Comparison of ENCODE assay signal across 18 mouse cellular contexts in genomic region chr7:46129463-46130179, GRCm38 (mm10). TPM values are rescaled to one million over a fixed set of nuclear protein-coding genes. Genes with fewer than 3 reads are reported as not detected.
DNase-seq lines count a peak whose midpoint lies in the region; ATAC-seq and TF ChIP-seq lines count a peak whose summit lies in the region.
"Had no signal": no experiment of that assay in that cellular context is flagged by ENCODE, and none has a peak within 500 bp of the region (broad histone marks: within the 10 kb centered on the region; RNA-seq: fewer than 3 reads in every experiment).

No protein-coding gene starts in this region.

- no peak for TF ChIP-seq EP300 in liver, postnatal 0 days (IDR thresholded peaks at IDR 0.05; ENCODE audit: low read depth)

- H3K4me2 ChIP-seq in forebrain, embryonic 13.5 days: no peak overlapping the region
- H3K4me2 ChIP-seq in forebrain, embryonic 11.5 days (ENCODE audit: low read depth, low read length, severe bottlenecking): no peak overlapping the region
- no peak overlapping the region for H3K4me2 ChIP-seq in intestine, embryonic 15.5 days (replicated peaks)
- no peak overlapping the region for H3K4me2 ChIP-seq in liver, postnatal 0 days (ENCODE audit: low read depth, low read length)
- H3K4me2 ChIP-seq: lung, embryonic 14.5 days; neural tube, embryonic 13.5 days had no signal

- no peak overlapping the region for H3K27ac ChIP-seq in forebrain, embryonic 13.5 days
- no peak overlapping the region for H3K27ac ChIP-seq in forebrain, embryonic 11.5 days (ENCODE audit: low read depth, low read length)
- peak overlapping the region; percentile 94; the same call in 1 of the 2 replicates for H3K27ac ChIP-seq in layer of hippocampus, adult 2 months
- no peak overlapping the region for H3K27ac ChIP-seq in intestine, embryonic 15.5 days
- no peak overlapping the region for H3K27ac ChIP-seq in liver, postnatal 0 days (ENCODE audit: low read depth)
- H3K27ac ChIP-seq: kidney, postnatal 0 days; left cerebral cortex, adult 2 months; midbrain, embryonic 10.5 days; neural tube, embryonic 13.5 days had no signal

- peaks cover 43% of the 10 kb centered on the region for H3K4me1 ChIP-seq in forebrain, embryonic 13.5 days
- peaks cover 4% of the 10 kb centered on the region; the same call in 1 of the 2 replicates for H3K4me1 ChIP-seq in forebrain, embryonic 11.5 days (replicated peaks; ENCODE audit: control insufficient read depth, insufficient read depth, low read length)
- peaks cover 2% of the 10 kb centered on the region; the same call in 1 of the 2 replicates for H3K4me1 ChIP-seq in intestine, embryonic 15.5 days (replicated peaks)
- H3K4me1 ChIP-seq in liver, postnatal 0 days (ENCODE audit: insufficient read depth): no peaks in the 10 kb centered on the region

- no peak for DNase-seq in forebrain, embryonic 11.5 days (ENCODE audit: low spot score)
- DNase-seq in layer of hippocampus, adult 2 months (ENCODE audit: low spot score in 2 of 2): no peak
- DNase-seq in layer of hippocampus, postnatal 36 days: no peak
- DNase-seq in liver, postnatal 0 days: peak; percentile 41
- no peak for DNase-seq in heart, adult 9 months (ENCODE audit: low spot score in 2 of 2)
- DNase-seq in adrenal gland, postnatal 25 days: no peak
- DNase-seq: cerebellum, adult 8-10 months; gastrocnemius, postnatal 10 days; heart, adult 18-20 months; lung, embryonic 14.5 days; lung, postnatal 4 days had no signal

- no peak overlapping the region for H3K9ac ChIP-seq in forebrain, embryonic 13.5 days
- H3K9ac ChIP-seq in forebrain, embryonic 11.5 days (ENCODE audit: low read length): no peak overlapping the region
- no peak overlapping the region for H3K9ac ChIP-seq in intestine, embryonic 15.5 days
- H3K9ac ChIP-seq in liver, postnatal 0 days (replicated peaks): no peak overlapping the region
- H3K9ac ChIP-seq: lung, embryonic 14.5 days; neural tube, embryonic 13.5 days had no signal

- ATAC-seq in forebrain, embryonic 13.5 days: peak; percentile 46; the same call in 1 of the 2 replicates
- ATAC-seq in forebrain, embryonic 11.5 days (replicated peaks; ENCODE audit: low FRiP score): no peak
- ATAC-seq in intestine, embryonic 15.5 days: 0 out of 2 replicates have a peak, but pooled peaks have one; percentile 35
- peak; percentile 94 for ATAC-seq in liver, postnatal 0 days

- H3K36me3 ChIP-seq in forebrain, embryonic 13.5 days (ENCODE audit: poor library complexity, severe bottlenecking): no peaks in the 10 kb centered on the region
- no peaks in the 10 kb centered on the region for H3K36me3 ChIP-seq in forebrain, embryonic 11.5 days (ENCODE audit: control insufficient read depth, insufficient read depth, low read length)
- no peaks in the 10 kb centered on the region for H3K36me3 ChIP-seq in intestine, embryonic 15.5 days
- H3K36me3 ChIP-seq in liver, postnatal 0 days (replicated peaks; ENCODE audit: insufficient read depth, low read length): no peaks in the 10 kb centered on the region
- H3K36me3 ChIP-seq: midbrain, embryonic 10.5 days; neural tube, embryonic 13.5 days had no signal

- H3K9me3 ChIP-seq in forebrain, embryonic 13.5 days (replicated peaks): no peaks in the 10 kb centered on the region
- no peaks in the 10 kb centered on the region for H3K9me3 ChIP-seq in forebrain, embryonic 11.5 days (ENCODE audit: control insufficient read depth, low read length)
- H3K9me3 ChIP-seq in intestine, embryonic 15.5 days: no peaks in the 10 kb centered on the region
- H3K9me3 ChIP-seq in liver, postnatal 0 days (ENCODE audit: low read length): no peaks in the 10 kb centered on the region
- H3K9me3 ChIP-seq: midbrain, embryonic 10.5 days; neural tube, embryonic 13.5 days had no signal

- 52% methylated on average over 6 of the region's 7 CpGs for WGBS in forebrain, embryonic 13.5 days
- 60% methylated on average over 7 of the region's 7 CpGs for WGBS in forebrain, embryonic 11.5 days
- 30% methylated on average over 7 of the region's 7 CpGs for WGBS in intestine, embryonic 15.5 days
- 52% methylated on average over 7 of the region's 7 CpGs for WGBS in liver, postnatal 0 days (ENCODE audit: insufficient replicate concordance)

- H3K4me3 ChIP-seq in forebrain, embryonic 13.5 days: no peak overlapping the region
- H3K4me3 ChIP-seq in forebrain, embryonic 11.5 days (ENCODE audit: low read depth, low read length): no peak overlapping the region
- no peak overlapping the region for H3K4me3 ChIP-seq in layer of hippocampus, adult 2 months
- no peak overlapping the region for H3K4me3 ChIP-seq in intestine, embryonic 15.5 days (replicated peaks)
- no peak overlapping the region for H3K4me3 ChIP-seq in liver, postnatal 0 days (ENCODE audit: low read depth, low read length)
- H3K4me3 ChIP-seq: left cerebral cortex, adult 2 months; midbrain, embryonic 10.5 days; neural tube, embryonic 13.5 days had no signal

- no peaks in the 10 kb centered on the region for H3K27me3 ChIP-seq in forebrain, embryonic 13.5 days
- H3K27me3 ChIP-seq in forebrain, embryonic 11.5 days (ENCODE audit: control insufficient read depth, insufficient read depth, low read length): no peaks in the 10 kb centered on the region
- H3K27me3 ChIP-seq in intestine, embryonic 15.5 days (replicated peaks): no peaks in the 10 kb centered on the region
- no peaks in the 10 kb centered on the region for H3K27me3 ChIP-seq in liver, postnatal 0 days (ENCODE audit: insufficient read depth, low read length)

- TF ChIP-seq CTCF in layer of hippocampus, adult 2 months (conservative IDR thresholded peaks at IDR 0.05): no peak
- no peak for TF ChIP-seq CTCF in liver, postnatal 0 days (IDR thresholded peaks at IDR 0.05; ENCODE audit: low read depth)

RNA-seq across cellular contexts. Expression of gene Kcnj11, which starts 29.1 kb away (rescaled TPM):
- 1.1 and 2.6 TPM in 2 replicates for polyA plus RNA-seq in forebrain, embryonic 13.5 days (2015; fragmentation: Nextera tagmentation; extraction: Ambion mirVana)
- 0.20 and 0.48 TPM in 2 replicates for polyA plus RNA-seq in forebrain, embryonic 11.5 days (2014; fragmentation: Nextera tagmentation; extraction: Ambion mirVana)
- 10 to 100 TPM; 34.2 to 37.4 TPM for total RNA-seq in layer of hippocampus, adult 2 months (2021)
- total RNA-seq in layer of hippocampus, postnatal 36 days (2021): 10 to 100 TPM; 35.3 to 36.9 TPM
- polyA plus RNA-seq in intestine, embryonic 15.5 days (2015; fragmentation: Nextera tagmentation; extraction: Ambion mirVana): 0.77 and 0.91 TPM in 2 replicates
- polyA plus RNA-seq in liver, postnatal 0 days (2015; fragmentation: Nextera tagmentation; extraction: Ambion mirVana): not detected in 2 replicates
- total RNA-seq in adrenal gland, postnatal 25 days (2021): 1.4 and 1.5 TPM in 2 replicates
- polyA plus RNA-seq: limb, embryonic 11.5 days; lung, embryonic 14.5 days had no signal

RNA-seq across cellular contexts. Expression of gene Abcc8, which starts 50.2 kb away (rescaled TPM):
- polyA plus RNA-seq in forebrain, embryonic 13.5 days (2015; fragmentation: Nextera tagmentation; extraction: Ambion mirVana): 6.9 and 10.2 TPM in 2 replicates
- polyA plus RNA-seq in forebrain, embryonic 11.5 days (2014; fragmentation: Nextera tagmentation; extraction: Ambion mirVana): 0.55 and 0.79 TPM in 2 replicates
- total RNA-seq in layer of hippocampus, adult 2 months (2021): 10 to 100 TPM; 52.2 to 63.1 TPM
- 10 to 100 TPM; 50.7 to 59.2 TPM for total RNA-seq in layer of hippocampus, postnatal 36 days (2021)
- polyA plus RNA-seq in intestine, embryonic 15.5 days (2015; fragmentation: Nextera tagmentation; extraction: Ambion mirVana): 7.6 and 8.1 TPM in 2 replicates
- 0.09 and 0.11 TPM in 2 replicates for polyA plus RNA-seq in liver, postnatal 0 days (2015; fragmentation: Nextera tagmentation; extraction: Ambion mirVana)
- 1.0 and 1.8 TPM in 2 replicates for total RNA-seq in adrenal gland, postnatal 25 days (2021)
